Mouse (Mus musculus): ENCODE results near the gene Lamb3.

The Lamb3 gene

DNA sequence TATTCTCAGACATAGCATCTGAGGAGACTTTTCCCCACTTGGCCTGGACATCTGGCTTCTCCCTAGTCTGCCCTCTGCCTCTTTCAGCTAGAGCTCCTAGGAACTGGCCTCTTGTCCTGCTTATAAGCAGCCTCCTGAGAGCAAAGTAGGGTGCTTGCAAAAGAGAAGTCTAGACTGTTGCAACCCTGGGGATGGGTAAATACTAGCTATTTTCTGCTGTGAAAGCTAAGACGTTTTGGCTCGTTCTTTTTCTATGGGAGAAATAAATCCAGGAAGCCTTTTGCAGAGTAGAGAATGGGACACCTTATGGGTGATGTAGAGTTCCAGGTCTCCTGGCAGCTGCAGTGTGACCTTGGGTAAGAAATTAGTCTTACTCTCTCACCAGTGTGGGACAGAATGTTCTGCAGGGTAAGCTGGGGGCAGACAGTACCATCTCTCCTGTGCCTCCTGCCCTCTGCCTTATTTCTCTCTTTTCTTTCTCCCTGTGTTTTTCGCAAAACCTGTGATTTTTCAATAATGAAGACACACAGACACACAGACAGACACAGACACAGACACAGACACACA, 103.1 kb downstream of the Lamb3 start:
- in situ Hi-C loops (cut with MboI, MseI), result no loop called here

- in situ Hi-C loops (cut with MboI, MseI), result no loop called here
These were observed 104.1 kb downstream of the Lamb3 start for GRCm38 (mm10) chr1:193311596-193311995.

DNA sequence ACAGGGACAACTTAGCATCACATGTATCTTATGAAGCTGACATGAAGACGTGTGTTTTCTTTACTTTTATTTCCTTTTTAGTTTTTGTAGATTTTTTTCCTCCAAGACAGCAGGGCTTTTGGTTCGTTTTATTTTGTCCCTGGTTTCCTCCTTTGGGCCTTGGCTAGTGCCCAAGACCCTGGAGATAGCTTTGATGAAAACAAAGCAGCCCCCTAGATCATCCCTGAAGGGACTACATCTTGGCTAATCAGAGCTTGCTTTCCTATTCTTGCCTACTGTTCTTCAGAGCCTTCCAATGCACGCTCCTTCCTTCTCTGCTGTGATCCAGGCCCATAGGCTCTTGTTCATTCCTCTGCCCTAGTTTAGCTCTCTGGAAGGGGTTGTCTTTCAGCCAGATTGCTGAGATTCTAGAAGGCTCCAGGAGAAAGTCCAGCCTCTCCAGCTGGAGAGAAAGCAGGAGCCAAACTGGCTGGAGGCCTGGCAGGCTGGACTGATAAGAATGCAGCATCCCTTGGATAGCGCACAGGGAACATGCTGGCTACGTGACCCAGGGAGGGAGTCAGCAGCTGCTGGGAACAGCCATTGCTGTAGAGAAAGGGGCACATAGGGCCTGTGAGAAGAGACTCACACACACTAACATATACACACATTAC, 108.3 kb downstream of the Lamb3 start:
- in situ Hi-C loops (cut with MboI, MseI), result loop anchor here (5.0 kb wide), 1 partner anchor 109 kb away; the partner anchor contains the start of gene Lamb3

GRCm38 (mm10) chr1:193316358-193316750, 108.9 kb downstream of the Lamb3 start:
- in situ Hi-C loops (cut with MboI, MseI), result loop anchor here (5.0 kb wide), 1 partner anchor 109 kb away; the partner anchor contains the start of gene Lamb3

DNA sequence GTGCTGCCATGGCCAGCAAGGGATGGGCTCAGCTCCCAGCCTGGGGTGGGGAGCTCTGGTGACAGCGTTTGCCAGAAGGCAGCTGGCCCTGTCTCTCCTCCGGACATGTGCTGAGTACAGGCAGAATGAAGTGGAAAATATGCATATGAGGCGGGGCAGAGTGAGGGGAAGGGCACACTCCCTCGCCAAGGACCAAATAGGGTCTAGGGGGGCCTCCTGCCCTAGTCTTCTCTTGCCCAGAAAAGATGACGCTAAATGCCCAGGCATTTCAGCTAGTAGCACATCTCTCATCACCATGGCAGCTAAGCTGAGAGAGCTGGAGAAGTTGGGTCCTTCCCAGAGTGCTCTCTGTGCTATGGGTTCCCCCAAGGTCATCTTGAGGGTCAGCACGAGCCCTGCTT, 109.7 kb downstream of the Lamb3 start:
- in situ Hi-C loops (cut with MboI, MseI), result loop anchor here (5.0 kb wide), 1 partner anchor 110 kb away; the partner anchor contains the start of gene Lamb3

DNA sequence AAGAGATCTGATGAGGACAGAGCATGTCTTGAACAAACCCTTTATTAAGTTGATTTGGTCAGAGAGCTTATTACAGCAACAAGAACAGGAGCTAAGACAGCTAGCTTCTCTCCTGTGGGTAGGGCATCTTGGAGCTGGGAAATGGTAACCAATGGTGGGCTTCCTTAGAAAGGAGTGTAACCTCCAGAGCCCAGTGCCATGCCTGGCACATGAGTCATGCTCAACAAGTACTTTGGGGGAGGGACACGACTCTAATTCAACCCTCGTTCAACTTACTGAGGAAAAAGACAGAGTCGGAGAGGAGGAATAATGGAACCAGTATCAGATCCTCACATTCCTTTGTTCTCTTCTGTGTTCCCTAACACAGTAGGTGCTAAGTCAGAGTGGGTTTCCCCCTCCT, 112.2 kb downstream of the Lamb3 start:
- in situ Hi-C loops (cut with MboI, MseI), result loop anchor here (5.0 kb wide), 1 partner anchor 112 kb away; the partner anchor contains the start of gene Lamb3

GRCm38 (mm10) chr1:193320398-193320797, 112.9 kb downstream of the Lamb3 start:
- in situ Hi-C loops (cut with MboI, MseI), result no loop called here

DNA sequence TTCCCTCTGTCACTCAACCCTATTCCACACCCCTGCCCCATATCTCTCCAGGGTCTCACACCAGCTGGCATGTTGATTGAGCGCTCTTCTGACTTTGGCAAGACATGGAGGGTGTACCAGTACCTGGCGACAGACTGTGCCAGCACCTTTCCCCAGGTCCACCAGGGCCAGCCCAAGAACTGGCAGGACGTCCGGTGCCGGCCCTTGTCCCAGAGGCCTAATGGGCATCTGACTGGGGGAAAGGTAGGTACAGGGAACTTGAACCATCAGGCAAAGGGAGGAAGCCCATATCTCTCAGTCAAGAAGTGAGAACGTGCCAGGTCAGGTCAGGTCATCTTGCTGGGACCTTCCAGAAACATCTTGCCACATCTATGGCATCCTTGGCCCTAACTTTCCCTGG, 116.2 kb downstream of the Lamb3 start:
- in situ Hi-C loops (cut with MboI, MseI), result no loop called here

- in situ Hi-C loops (cut with MboI, MseI), result no loop called here
These were observed 116.7 kb downstream of the Lamb3 start for GRCm38 (mm10) chr1:193324224-193324623.

DNA sequence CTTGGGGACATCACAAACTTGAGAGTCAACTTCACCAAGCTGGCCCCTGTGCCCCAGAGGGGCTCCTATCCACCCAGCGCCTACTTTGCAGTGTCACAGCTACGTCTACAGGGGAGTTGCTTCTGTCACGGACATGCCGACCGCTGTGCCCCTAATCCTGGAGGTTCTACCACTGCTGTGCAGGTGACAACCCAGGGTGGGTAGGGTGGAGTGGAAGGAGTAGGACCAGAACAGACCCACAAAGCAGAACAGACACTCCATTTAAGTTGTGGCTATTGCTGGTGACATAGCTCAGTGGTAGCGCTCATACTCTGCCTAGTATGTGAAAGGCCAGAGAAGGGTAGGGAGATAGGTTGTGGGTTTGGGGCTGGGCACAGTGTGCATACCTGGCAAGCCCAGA, 118.4 kb downstream of the Lamb3 start:
- in situ Hi-C loops (cut with MboI, MseI), result loop anchor here (5.0 kb wide), 1 partner anchor 64 kb away; the partner anchor contains the start of gene Hsd11b1

- in situ Hi-C loops (cut with MboI, MseI), result loop anchor here (5.0 kb wide), 1 partner anchor 64 kb away; the partner anchor contains the start of gene Hsd11b1
These were observed 119.1 kb downstream of the Lamb3 start for GRCm38 (mm10) chr1:193326456-193327145.

DNA sequence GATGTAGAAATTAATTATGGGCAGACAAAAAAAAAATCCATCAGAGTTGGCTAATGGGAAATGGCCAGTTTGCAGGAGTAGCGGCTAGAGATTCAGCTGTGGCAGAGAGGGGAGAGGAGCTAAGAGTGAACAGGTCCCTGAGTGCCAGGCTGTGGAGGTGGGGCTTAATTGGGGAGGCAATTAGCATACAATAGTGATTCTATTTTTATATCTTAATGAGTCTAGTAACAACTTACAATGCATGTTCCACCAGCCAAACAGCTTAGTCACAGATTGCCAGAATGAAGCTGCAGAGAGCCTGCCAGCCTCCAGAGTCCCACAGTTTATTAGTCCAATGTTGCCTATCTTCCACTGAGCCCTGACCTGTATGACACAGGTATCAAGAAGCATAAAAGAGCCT, 119.7 kb downstream of the Lamb3 start:
- in situ Hi-C loops (cut with MboI, MseI), result loop anchor here (5.0 kb wide), 1 partner anchor 65 kb away; the partner anchor contains the start of gene Hsd11b1

DNA sequence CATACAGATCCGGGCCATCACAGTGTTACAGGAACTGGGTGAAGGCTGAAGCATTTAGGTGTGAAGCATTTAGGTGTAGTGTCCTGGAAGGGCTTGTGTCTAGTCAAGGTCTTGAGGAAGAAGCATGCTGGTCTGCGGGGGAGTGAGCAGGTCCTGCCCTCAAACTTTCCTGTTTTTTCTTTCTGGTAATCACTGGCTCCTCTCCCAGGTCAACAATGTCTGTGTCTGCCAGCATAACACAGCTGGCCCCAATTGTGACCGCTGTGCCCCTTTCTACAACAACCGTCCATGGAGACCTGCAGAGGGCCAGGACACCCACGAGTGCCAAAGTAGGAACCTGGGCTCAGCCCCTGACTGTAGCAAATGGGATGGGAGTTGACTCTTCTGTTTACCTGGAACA, 120.2 kb downstream of the Lamb3 start:
- in situ Hi-C loops (cut with MboI, MseI), result loop anchor here (5.0 kb wide), 1 partner anchor 65 kb away; the partner anchor contains the start of gene Hsd11b1

- in situ Hi-C loops (cut with MboI, MseI), result loop anchor here (5.0 kb wide), 1 partner anchor 67 kb away; the partner anchor contains the start of gene Hsd11b1
These were observed 122.1 kb downstream of the Lamb3 start for GRCm38 (mm10) chr1:193329557-193329956.

GRCm38 (mm10) chr1:193330172-193330571, 122.7 kb downstream of the Lamb3 start:
- in situ Hi-C loops (cut with MboI, MseI), result no loop called here

- in situ Hi-C loops (cut with MboI, MseI), result no loop called here
These were observed 123.1 kb downstream of the Lamb3 start for GRCm38 (mm10) chr1:193330626-193331025.

DNA sequence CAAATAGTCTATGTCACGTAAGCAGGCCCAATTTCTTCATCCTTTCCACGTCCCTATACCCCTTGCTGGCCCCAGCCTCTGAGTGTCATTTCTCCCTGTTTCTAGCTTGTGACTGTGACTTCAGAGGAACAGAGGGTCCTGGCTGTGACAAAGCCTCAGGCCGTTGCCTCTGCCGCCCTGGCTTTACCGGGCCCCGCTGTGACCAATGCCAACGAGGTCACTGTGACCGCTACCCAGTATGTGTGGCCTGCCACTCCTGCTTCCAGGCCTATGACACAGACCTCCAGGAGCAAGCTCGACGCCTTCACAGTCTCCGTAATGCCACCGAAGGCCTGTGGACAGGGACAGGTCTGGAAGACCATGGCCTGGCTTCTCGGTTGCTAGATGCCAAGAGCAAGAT, 124.5 kb downstream of the Lamb3 start:
- in situ Hi-C loops (cut with MboI, MseI), result no loop called here

DNA sequence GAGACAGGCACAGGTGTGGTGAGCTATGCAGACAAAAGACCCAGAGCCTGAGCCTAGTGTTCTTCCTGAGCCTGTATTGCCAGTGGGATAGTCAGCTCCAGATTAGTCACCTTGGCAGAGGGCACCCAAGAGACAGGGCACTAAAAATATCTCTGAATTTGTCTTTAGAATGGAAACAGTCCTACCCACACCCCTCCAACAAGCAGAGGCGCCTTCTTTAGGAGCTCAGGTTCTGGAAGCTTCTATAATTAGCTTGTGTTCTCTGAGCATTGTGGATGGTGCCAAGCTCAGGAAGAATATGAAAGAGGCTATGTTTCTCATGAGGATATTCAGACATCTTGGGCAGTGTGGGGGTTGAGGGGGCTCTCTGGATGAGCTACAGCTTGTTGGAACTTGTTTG, 125.2 kb downstream of the Lamb3 start:
- in situ Hi-C loops (cut with MboI, MseI), result no loop called here

- in situ Hi-C loops (cut with MboI, MseI), result no loop called here
These were observed 126.3 kb downstream of the Lamb3 start for GRCm38 (mm10) chr1:193333776-193334175.

DNA sequence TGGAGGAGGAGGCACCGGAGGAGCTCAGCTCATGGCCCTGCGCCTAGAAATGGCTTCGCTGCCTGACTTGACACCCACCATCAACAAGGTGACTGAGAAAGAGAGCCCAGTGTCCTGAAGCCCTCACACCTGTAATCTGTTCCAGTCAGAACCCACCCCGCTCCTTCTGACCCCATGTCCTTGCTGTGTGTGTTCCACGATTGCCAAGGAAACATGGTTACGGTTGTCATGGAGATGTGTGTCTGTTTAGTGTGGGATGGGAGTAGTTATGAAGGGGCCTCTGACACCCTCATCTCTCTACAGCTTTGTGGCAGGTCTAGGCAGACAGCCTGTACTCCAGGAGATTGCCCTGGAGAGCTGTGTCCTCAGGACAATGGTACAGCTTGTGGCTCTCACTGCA, 127.0 kb downstream of the Lamb3 start:
- in situ Hi-C loops (cut with MboI, MseI), result no loop called here

DNA sequence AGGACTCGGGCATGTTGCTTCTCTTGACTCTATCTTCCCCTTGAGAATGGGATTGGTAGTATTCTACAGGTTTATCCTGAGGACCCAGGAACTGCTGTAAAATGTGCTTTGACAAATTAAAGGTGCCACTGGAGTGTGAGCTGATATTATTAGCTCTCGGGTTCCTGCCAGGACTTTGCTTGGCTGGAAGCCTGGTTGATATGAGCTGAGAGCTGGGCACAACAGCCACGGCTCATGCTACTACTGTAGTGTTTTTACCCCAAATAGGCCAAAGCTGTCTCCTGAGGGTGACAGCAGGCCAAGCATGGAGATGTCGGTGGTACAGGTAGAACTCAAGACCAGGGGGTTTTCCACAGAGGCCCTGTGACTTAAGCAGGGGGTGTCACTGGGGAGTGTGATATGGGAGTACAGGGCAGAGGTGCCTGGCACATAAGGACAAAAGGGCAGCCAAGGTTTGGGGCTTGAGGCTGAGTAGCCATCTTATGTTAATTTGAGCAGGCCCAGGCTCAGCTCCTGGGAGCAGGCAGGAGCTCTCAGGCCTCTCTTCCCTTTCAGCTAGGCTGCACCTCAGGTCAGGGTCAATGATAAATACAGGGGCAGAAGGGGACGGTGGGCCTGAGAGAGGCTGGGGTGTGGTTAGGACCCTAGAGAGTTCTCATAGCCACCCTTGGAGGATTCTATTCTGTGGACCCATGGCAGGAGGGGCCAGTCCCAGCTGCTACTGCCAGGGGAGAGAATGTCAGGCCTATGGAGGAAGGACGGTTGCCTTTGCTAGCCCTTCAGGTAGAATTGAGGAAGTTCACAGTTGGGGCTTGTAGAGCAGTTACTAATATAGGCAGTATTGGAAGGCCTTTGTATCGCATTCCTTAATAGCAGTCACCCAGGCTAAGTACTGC, 128.9 kb downstream of the Lamb3 start:
- in situ Hi-C loops (cut with MboI, MseI), result no loop called here

GRCm38 (mm10) chr1:193337018-193337321, 129.5 kb downstream of the Lamb3 start:
- in situ Hi-C loops (cut with MboI, MseI), result no loop called here
